Mouse (Mus musculus): ENCODE measurements around the gene Bod1l. TPM values are rescaled to one million over a fixed set of nuclear protein-coding genes. Genes with fewer than 3 reads are reported as not detected.

Gene Bod1l
- total and polyA plus RNA-seq, 3 experiments, result 8.9 to 16.5 (median 15.4) TPM

GRCm38 (mm10) chr5:41804643-41805042, 39.5 kb downstream of the Bod1l start:
- peak overlapping the region; percentile 53; the same call in 1 of the 2 replicates for H3K27ac ChIP-seq (ENCODE audit: insufficient read depth, low read depth)
- TF ChIP-seq GABPA (IDR thresholded peaks at IDR 0.05; ENCODE audit: insufficient replicate concordance, low read depth, low read length) (no peak), RAD21 (IDR thresholded peaks at IDR 0.05; ENCODE audit: low read depth, low read length) (no peak), CHD2 (IDR thresholded peaks at IDR 0.05; ENCODE audit: low read length) (no peak), CHD1 (IDR thresholded peaks at IDR 0.05; ENCODE audit: low read depth, low read length) (no peak), ZKSCAN1 (IDR thresholded peaks at IDR 0.05; ENCODE audit: borderline replicate concordance, low read depth, low read length) (no peak), USF2 (conservative IDR thresholded peaks at IDR 0.05; ENCODE audit: low read depth, low read length) (no peak), RCOR1 (conservative IDR thresholded peaks at IDR 0.05; ENCODE audit: low read depth, low read length) (no peak), ELF1 (IDR thresholded peaks at IDR 0.05; ENCODE audit: low read depth, low read length) (no peak), IRF4 (IDR thresholded peaks at IDR 0.05; ENCODE audit: low read depth, low read length) (no peak), MAZ (IDR thresholded peaks at IDR 0.05; ENCODE audit: low read depth, low read length) (no peak), ZNF384 (IDR thresholded peaks at IDR 0.05; ENCODE audit: low read depth, low read length) (no peak), POLR2A (IDR thresholded peaks at IDR 0.05; ENCODE audit: low read depth, low read length) (no peak), E2F4 (IDR thresholded peaks at IDR 0.05; ENCODE audit: insufficient replicate concordance, low read depth, low read length) (no peak), JUN (IDR thresholded peaks at IDR 0.05; ENCODE audit: insufficient read depth, low read depth, low read length) (no peak), ETS1 (conservative IDR thresholded peaks at IDR 0.05; ENCODE audit: low read depth, low read length) (no peak), KAT2A (IDR thresholded peaks at IDR 0.05; ENCODE audit: insufficient replicate concordance, low read length) (no peak), HCFC1 (IDR thresholded peaks at IDR 0.05; ENCODE audit: low read depth, low read length) (no peak), SMC3 (IDR thresholded peaks at IDR 0.05; ENCODE audit: low read depth, low read length) (no peak), ZC3H11A (IDR thresholded peaks at IDR 0.05; ENCODE audit: low read depth, low read length) (no peak)
- peaks cover 2 to 29% of the 10 kb centered on the region in 2 experiments; a peak in 3 of 4 replicates for H3K4me1 ChIP-seq (ENCODE audit: control insufficient read depth in 1 of 2, insufficient read depth in 2 of 2)
- no peak for DNase-seq (ENCODE audit: extremely low read depth)
- H3K9ac ChIP-seq (ENCODE audit: insufficient read depth, low read depth), result no peak overlapping the region
- in situ Hi-C loops (cut with MboI; ENCODE audit: low pct_ligation_motif_present, low pct_unique_long_range_greater_than_20kb, low sequenced_read_pairs) (no loop called here), dilution Hi-C loops (cut with MboI; ENCODE audit: extremely low pct_ligation_motif_present, extremely low pct_unique_long_range_greater_than_20kb, low sequenced_read_pairs) (no loop called here)
- H3K4me3 ChIP-seq (replicated peaks in 1 of 3; ENCODE audit: low read depth in 2 of 3, low read length in 2 of 3, poor library complexity in 1 of 3), result no peak overlapping the region
- no peaks in the 10 kb centered on the region for H3K9me3 ChIP-seq (replicated peaks; ENCODE audit: low read length)
- peaks cover 24 to 70% of the 10 kb centered on the region in 2 experiments for H3K36me3 ChIP-seq (replicated peaks in 1 of 2; ENCODE audit: control insufficient read depth in 1 of 2, insufficient read depth in 1 of 2, low read length in 1 of 2)
- no peaks in the 10 kb centered on the region for H3K79me2 ChIP-seq (replicated peaks; ENCODE audit: control insufficient read depth, extremely low read depth, insufficient read depth, poor library complexity, severe bottlenecking)
- H3K4me2 ChIP-seq (ENCODE audit: insufficient read depth, low read depth, poor library complexity, severe bottlenecking), result 0 out of 2 replicates have a peak overlapping the region, but pooled peaks have one; percentile 56
- no peaks in the 10 kb centered on the region for H3K27me3 ChIP-seq (replicated peaks)

- H3K36me3 ChIP-seq (replicated peaks in 1 of 2; ENCODE audit: control insufficient read depth in 1 of 2, insufficient read depth in 1 of 2, low read length in 1 of 2), result peaks cover 34 to 61% of the 10 kb centered on the region in 2 experiments
- dilution Hi-C loops (cut with MboI; ENCODE audit: extremely low pct_ligation_motif_present, extremely low pct_unique_long_range_greater_than_20kb, low sequenced_read_pairs), result no loop called here
- H3K4me1 ChIP-seq (ENCODE audit: control insufficient read depth in 1 of 2, insufficient read depth in 2 of 2), result peaks cover 2 to 26% of the 10 kb centered on the region in 2 experiments; a peak in 3 of 4 replicates
These were observed 42.5 kb downstream of the Bod1l start for GRCm38 (mm10) chr5:41801622-41802021.

More at GRCm38 (mm10) chr5:41801622-41802021, 42.5 kb downstream of the Bod1l start:
- no peak overlapping the region for H3K9ac ChIP-seq (ENCODE audit: insufficient read depth, low read depth)
- H3K4me3 ChIP-seq (replicated peaks in 1 of 3; ENCODE audit: low read depth in 2 of 3, low read length in 2 of 3, poor library complexity in 1 of 3), result no peak overlapping the region
- H3K27ac ChIP-seq (ENCODE audit: insufficient read depth, low read depth), result no peak overlapping the region
- TF ChIP-seq CTCF (conservative IDR thresholded peaks at IDR 0.05 in 1 of 2, IDR thresholded peaks at IDR 0.05 in 1 of 2; ENCODE audit: low read depth in 2 of 2, low read length in 2 of 2), result no peak
- no peak for TF ChIP-seq JUND (conservative IDR thresholded peaks at IDR 0.05; ENCODE audit: low read depth, low read length)
- TF ChIP-seq NELFE (IDR thresholded peaks at IDR 0.05; ENCODE audit: low read depth, low read length), result no peak
- no peak for TF ChIP-seq ZMIZ1 (IDR thresholded peaks at IDR 0.05; ENCODE audit: low read depth, low read length)
- no peak for TF ChIP-seq JUN (IDR thresholded peaks at IDR 0.05; ENCODE audit: insufficient read depth, low read depth, low read length)
- TF ChIP-seq MAX (IDR thresholded peaks at IDR 0.05; ENCODE audit: low read length), result no peak
- TF ChIP-seq E2F4 (IDR thresholded peaks at IDR 0.05; ENCODE audit: insufficient replicate concordance, low read depth, low read length), result no peak
- no peak for TF ChIP-seq CHD2 (IDR thresholded peaks at IDR 0.05; ENCODE audit: low read length)
- no peaks in the 10 kb centered on the region for H3K27me3 ChIP-seq (replicated peaks)
- no peaks in the 10 kb centered on the region for H3K79me2 ChIP-seq (replicated peaks; ENCODE audit: control insufficient read depth, extremely low read depth, insufficient read depth, poor library complexity, severe bottlenecking)
- DNase-seq (ENCODE audit: extremely low read depth), result no peak
- H3K4me2 ChIP-seq (ENCODE audit: insufficient read depth, low read depth, poor library complexity, severe bottlenecking), result no peak overlapping the region
- no peaks in the 10 kb centered on the region for H3K9me3 ChIP-seq (replicated peaks; ENCODE audit: low read length)
- in situ Hi-C loops (cut with MboI; ENCODE audit: low pct_ligation_motif_present, low pct_unique_long_range_greater_than_20kb, low sequenced_read_pairs), result no loop called here

Data from CH12.LX (cell line).